Mouse (Mus musculus) layer of hippocampus, postnatal 36 days (tissue): ENCODE measurements around the gene Il17re. TPM values are rescaled to one million over a fixed set of nuclear protein-coding genes. Genes with fewer than 3 reads are reported as not detected.

ENCODE experiments used
- DNase-seq, 2 experiments: peaks; one replicate each; pipeline ENCODE4 v3.0.0; 2022
- total RNA-seq, 2 experiments: library from RNA; stranded (reverse); gene quantifications; 2 replicates each; pipeline ENCODE4 v1.2.3; 2021

The Il17re gene
- under 1 TPM; 0.25 to 0.27 TPM for total RNA-seq

GRCm38 (mm10) chr6:113457952-113458534, at the start of gene Il17re:
Gene Il17re (plus strand): TSS chr6:113458484.
- no peak for DNase-seq

GRCm38 (mm10) chr6:113410001-113410400, 48.3 kb upstream of the Il17re start:
- DNase-seq = no peak

- DNase-seq = no peak
Observed at GRCm38 (mm10) chr6:113416416-113416815, 41.9 kb upstream of the Il17re start.

DNA sequence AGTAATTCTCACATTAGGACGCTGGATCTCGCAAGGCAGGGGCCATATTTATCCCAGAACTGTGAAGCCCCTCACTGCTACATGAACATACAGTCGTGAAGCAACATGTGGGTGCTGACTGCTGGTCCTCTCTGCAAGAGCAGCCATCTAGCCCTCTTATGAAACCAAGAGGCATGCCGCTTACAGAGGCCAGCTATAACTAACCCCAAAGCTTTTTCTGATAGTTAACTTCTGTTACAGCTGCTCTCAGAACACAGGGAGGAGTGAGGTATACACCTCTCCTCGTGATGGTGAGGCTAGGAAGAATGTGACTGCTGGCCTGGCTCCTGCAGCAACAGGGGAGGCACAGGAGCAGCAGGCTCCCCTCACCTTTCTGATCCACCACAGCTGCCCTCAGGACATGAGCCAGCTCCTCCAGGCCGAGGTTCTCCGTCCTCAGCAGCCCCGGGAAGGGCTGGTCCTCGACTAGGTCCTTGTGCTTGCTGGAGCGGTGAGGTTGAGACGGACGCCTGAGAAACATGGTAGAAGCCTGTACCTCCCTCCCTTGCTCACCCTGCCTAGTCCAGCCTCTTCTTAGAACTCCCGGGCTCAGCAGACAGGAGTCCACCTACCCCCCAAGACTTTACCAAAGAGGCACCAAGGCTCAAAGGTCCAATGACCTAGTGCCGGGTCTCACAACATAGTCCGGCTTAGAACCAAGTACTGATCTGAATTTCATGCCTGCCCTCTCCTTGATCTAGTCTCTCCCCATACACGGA, 39.7 kb upstream of the Il17re start:
- DNase-seq = no peak

- DNase-seq = peak; percentile 97 to 98
Observed at GRCm38 (mm10) chr6:113419199-113419587, 39.1 kb upstream of the Il17re start, which contains the start of gene Rpusd3. Gene Rpusd3 (minus strand): TSS chr6:113419340.

- no peak for DNase-seq
Observed at GRCm38 (mm10) chr6:113423000-113423399, 35.3 kb upstream of the Il17re start.

- no peak for DNase-seq
Observed at GRCm38 (mm10) chr6:113424187-113424586, 34.1 kb upstream of the Il17re start.

GRCm38 (mm10) chr6:113426696-113427095, 31.6 kb upstream of the Il17re start:
- no peak for DNase-seq

GRCm38 (mm10) chr6:113427397-113427796, 30.9 kb upstream of the Il17re start:
- no peak for DNase-seq

GRCm38 (mm10) chr6:113428006-113428405, 30.3 kb upstream of the Il17re start:
- no peak for DNase-seq

GRCm38 (mm10) chr6:113429965-113430364, 28.3 kb upstream of the Il17re start:
- no peak for DNase-seq

GRCm38 (mm10) chr6:113430846-113431245, 27.4 kb upstream of the Il17re start:
- no peak for DNase-seq

DNA sequence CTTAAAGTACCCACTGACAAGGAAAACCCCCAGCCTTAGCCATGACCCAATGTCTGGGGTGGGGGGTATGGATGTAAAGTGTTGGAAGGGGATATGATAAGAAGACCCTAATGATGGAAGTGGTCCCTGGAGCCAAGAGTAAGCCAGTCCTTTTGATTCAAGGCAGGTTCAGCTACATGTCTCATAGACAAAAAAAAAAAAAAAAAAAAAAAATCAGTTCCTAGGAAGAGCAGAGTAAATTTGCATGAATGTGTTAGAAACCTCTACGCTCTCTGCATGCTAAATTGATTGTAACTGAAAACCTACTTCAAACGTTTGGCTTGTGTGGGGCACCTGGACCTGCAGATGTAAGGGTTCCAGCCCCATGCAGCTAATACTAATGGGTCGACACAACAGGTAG, 26.5 kb upstream of the Il17re start:
- DNase-seq = no peak

- no peak for DNase-seq
Observed at GRCm38 (mm10) chr6:113433661-113434060, 24.6 kb upstream of the Il17re start.

DNA sequence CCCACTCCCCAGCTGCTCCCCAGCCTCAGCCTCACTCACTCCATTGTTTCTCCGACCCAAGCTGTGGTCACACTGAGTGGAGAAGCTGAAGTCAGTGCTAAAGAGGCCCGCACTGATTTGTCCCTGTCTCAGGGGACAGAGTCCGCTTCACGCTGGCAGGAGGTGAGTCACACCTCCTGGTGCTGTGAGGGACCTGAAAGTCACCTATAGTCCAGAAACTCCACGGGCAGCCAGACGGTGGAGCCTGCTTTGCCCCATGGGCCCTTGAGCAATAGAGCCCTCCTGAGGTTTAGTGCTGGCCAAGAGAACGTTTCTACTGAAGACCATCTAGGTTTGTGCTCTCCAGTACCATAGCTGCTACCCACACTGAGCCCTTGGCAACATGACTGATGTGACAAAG, 23.6 kb upstream of the Il17re start:
- DNase-seq = no peak

GRCm38 (mm10) chr6:113435664-113436205, 22.5 kb upstream of the Il17re start, which contains the start of gene Cidec:
Gene Cidec (minus strand): TSS chr6:113435760.
- DNase-seq = no peak

- no peak for DNase-seq
Observed at GRCm38 (mm10) chr6:113437135-113437534, 21.1 kb upstream of the Il17re start.

DNA sequence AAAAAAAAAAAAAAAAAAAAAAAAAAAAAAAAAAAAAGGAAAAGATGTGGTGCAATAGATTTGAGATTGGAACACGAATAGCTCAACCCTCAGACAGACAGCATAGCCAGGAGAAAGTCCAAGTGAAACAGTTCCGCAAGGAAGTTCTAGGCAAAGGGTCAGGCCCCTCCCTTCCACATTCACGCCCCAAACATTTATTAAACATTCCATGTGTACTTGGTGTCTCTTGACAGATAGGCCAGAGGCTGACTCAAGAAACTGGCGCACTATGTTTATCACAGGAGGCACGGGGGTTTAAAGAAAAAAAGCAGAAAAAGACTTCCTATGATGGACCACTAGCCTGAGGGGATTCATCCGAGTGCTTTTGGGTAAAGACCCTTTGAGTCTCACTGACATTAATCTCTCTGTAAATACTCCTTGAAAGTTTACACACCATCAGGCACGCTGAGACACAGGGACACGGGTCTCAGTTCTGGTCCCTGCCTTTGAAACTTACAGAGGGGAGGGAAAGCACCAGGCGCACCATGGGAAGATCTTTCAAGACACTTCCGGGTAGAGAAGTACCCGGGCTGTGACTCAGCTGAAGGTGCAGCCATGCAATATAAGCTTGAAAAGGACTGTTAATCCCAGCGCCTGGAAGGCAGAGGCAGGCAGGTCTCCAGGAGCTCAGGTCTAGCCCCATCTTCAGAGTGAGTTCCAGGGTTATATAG, 19.4 kb upstream of the Il17re start:
- DNase-seq = no peak

DNA sequence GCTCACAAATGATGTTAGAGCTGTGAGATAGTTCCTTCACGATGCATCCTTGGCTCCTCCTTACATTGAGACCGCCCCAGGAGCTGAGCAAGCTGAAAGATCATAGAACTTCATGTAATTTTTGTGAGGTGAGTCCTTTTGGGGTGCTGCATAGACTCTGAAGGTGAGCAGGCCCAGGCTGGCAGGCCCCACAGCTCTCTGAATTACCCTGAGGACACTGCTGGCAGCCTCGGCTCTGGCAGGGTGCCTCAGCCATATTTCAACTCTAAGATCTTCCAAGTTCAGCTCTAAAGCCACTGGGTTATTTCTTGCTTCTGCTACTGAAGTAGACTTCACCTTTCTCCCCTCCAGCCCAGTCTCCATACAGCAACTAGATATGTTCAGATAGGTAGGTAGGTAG, 17.6 kb upstream of the Il17re start:
- DNase-seq = no peak

DNA sequence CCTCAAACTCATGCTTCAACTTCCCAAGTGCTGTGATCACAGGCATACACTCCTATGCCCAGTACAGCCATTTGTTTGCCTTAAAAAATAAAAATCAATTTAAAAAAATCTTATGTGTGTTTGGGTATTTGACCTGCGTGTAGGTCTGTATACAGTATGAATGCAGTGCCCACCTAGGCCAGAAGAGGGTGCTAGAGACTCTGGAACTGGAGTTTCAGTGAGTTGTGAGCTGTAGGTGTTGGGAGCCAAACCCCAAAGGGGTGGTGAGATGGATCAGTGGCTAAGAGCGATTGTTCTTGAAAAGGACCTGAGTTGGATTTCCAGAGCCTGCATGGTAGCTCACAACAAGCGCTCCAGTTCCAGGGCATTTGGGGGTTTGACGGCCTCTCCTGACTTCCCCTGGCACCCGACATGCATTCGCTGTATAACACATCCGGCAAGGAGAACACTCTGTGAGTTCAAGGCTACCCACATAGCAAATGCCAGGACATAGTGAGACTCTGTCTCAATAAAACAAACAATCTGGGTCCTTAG, 17.1 kb upstream of the Il17re start:
- DNase-seq = peak in 1 of 2 experiments; percentile 57

- no peak for DNase-seq
Observed at GRCm38 (mm10) chr6:113442087-113442441, 16.2 kb upstream of the Il17re start.

DNA sequence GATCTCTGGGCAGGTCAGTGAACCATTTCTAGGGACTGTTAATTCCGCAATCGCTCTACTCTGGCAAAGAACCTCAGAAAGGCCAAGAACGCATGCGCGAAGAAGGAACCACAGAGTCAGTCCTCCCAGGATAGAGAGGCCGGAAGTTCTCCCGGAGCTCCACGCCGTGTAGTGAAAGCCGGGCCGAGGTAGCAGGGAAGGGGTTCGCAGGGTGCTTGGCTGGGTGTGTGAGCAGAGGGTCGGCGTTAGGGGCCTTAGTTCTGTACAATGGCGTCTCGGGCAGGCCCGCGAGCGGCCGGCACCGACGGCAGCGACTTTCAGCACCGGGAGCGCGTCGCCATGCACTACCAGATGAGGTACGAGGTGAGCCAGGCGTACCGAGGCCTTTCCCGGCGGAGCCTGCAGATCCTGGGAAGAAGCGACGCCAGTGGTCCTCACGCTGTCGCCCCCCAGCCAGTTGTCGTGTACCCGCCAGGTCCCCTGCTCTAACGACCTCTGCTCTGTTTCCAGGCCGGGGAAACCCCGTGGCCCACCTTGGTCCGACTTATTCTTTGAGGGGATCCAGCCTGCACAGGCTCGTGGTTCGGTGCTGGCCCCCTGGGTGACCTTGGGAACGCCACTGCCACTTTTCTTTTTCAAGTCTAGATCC, 15.7 kb upstream of the Il17re start, which contains the start of gene Jagn1:
TSS of gene Jagn1 (plus strand) at position 128 of the 649 bp plus-strand sequence.
- DNase-seq = peak; percentile 89 to 94
